Mouse (Mus musculus): Measurements from ENCODE around the gene Slc29a4.

- TF ChIP-seq EP300 (optimal IDR thresholded peaks at IDR 0.05), result no peak
- no peak for TF ChIP-seq CTCF (IDR thresholded peaks at IDR 0.05; ENCODE audit: low read depth)
Measured at GRCm38 (mm10) chr5:142771034-142771433, 78.7 kb downstream of the Slc29a4 start.
